Mouse (Mus musculus): Measurements from ENCODE around the gene Srgap1. TPM values are rescaled to one million over a fixed set of nuclear protein-coding genes. Genes with fewer than 3 reads are reported as not detected.

The Srgap1 gene
- polyA plus RNA-seq, 1 experiment = not detected

DNA sequence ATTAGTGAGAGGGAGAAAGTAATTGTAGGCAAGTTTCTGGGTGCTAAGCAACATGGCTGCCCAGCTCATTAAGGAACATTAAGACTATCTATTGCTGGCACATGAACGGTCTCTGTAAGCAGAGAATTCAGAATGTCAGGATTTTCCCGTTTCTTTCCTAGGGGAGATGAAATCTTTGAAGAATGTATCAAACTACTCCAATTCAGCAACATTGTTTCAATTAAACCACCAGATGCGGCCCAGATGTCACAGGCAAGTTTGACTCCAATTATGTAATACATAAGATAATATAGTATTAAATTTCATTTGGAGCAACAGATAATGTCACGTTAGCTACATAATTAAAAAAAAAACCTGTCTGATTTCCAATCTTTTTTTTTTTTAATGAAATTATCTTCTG is 72.5 kb downstream of the Srgap1 start:
- H3K9me3 ChIP-seq = no peaks in the 10 kb centered on the region
- peaks cover 4% of the 10 kb centered on the region for H3K27me3 ChIP-seq (replicated peaks)
- no peaks in the 10 kb centered on the region for H3K36me3 ChIP-seq (replicated peaks; ENCODE audit: low read length)
- H3K4me1 ChIP-seq = no peaks in the 10 kb centered on the region
- TF ChIP-seq FLI1 (IDR thresholded peaks at IDR 0.05; ENCODE audit: low read length) (no peak), GATA1 (IDR thresholded peaks at IDR 0.05; ENCODE audit: borderline replicate concordance, low read length) (no peak)
- H3K4me3 ChIP-seq (replicated peaks) = no peak overlapping the region

DNA sequence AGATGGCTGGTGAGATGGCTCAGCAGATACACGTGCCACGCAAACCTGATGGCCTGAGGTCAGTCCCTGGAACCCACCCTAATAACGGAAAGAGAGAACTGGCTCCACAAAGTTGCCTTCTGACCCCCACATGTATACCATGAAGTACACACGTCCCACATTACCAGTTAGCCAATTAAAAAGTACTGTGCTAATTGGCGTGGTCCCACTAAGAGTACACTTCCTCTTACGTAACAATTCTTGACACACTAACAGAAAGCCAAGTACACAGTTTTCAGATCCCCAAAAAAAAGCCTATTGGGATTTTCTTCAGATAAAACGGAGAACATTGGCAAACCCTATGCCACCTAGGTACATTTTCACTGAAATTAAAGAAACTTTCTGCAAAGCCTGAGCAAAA is 73.8 kb downstream of the Srgap1 start:
- Histone ChIP-seq H3K4me1 (no peaks in the 10 kb centered on the region), H3K36me3 (replicated peaks; ENCODE audit: low read length) (no peaks in the 10 kb centered on the region), H3K27me3 (replicated peaks) (peaks cover 4% of the 10 kb centered on the region), H3K4me3 (replicated peaks) (no peak overlapping the region), H3K9me3 (no peaks in the 10 kb centered on the region)
- TF ChIP-seq FLI1 (IDR thresholded peaks at IDR 0.05; ENCODE audit: low read length) (no peak), GATA1 (IDR thresholded peaks at IDR 0.05; ENCODE audit: borderline replicate concordance, low read length) (no peak)

GRCm38 (mm10) chr10:121972249-121972892 is 74.7 kb downstream of the Srgap1 start:
- no peaks in the 10 kb centered on the region for H3K9me3 ChIP-seq
- H3K4me3 ChIP-seq (replicated peaks) = no peak overlapping the region
- no peak for TF ChIP-seq GATA1 (IDR thresholded peaks at IDR 0.05; ENCODE audit: borderline replicate concordance, low read length)
- no peak for TF ChIP-seq FLI1 (IDR thresholded peaks at IDR 0.05; ENCODE audit: low read length)

GRCm38 (mm10) chr10:121971658-121972057 is 75.5 kb downstream of the Srgap1 start:
- Histone ChIP-seq H3K4me3 (replicated peaks) (no peak overlapping the region), H3K9me3 (no peaks in the 10 kb centered on the region), H3K27me3 (replicated peaks) (peaks cover 4% of the 10 kb centered on the region), H3K36me3 (replicated peaks; ENCODE audit: low read length) (no peaks in the 10 kb centered on the region), H3K4me1 (no peaks in the 10 kb centered on the region)
- no peak for TF ChIP-seq FLI1 (IDR thresholded peaks at IDR 0.05; ENCODE audit: low read length)
- no peak for TF ChIP-seq GATA1 (IDR thresholded peaks at IDR 0.05; ENCODE audit: borderline replicate concordance, low read length)

More at GRCm38 (mm10) chr10:121972249-121972892, 74.7 kb downstream of the Srgap1 start:
- Histone ChIP-seq H3K27me3 (replicated peaks) (peaks cover 4% of the 10 kb centered on the region), H3K36me3 (replicated peaks; ENCODE audit: low read length) (no peaks in the 10 kb centered on the region), H3K4me1 (no peaks in the 10 kb centered on the region)

- TF ChIP-seq GATA1 (IDR thresholded peaks at IDR 0.05; ENCODE audit: borderline replicate concordance, low read length) (no peak), FLI1 (IDR thresholded peaks at IDR 0.05; ENCODE audit: low read length) (no peak)
- H3K9me3 ChIP-seq = no peaks in the 10 kb centered on the region
These were observed 76.2 kb downstream of the Srgap1 start for GRCm38 (mm10) chr10:121970912-121971311.

DNA sequence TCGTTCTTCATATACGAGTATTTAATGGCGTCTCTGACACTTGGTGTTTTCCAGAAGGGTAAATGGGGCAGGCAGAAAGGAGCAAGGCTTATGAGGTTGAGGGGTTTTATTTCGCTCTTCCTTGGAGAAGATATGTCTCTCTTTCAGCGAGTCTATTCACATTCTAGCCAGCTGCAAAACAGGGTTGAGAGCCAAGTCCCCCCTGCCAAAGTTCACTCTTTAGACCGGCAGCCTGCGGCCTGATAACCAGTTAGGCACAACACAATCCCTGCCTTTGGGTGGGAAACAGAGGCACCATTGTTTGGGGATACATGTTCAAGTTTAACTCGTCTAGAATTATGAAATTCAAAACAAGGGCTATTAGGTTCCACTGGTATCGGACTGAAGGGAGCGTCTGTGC is 83.0 kb downstream of the Srgap1 start:
- no peak for TF ChIP-seq FLI1 (IDR thresholded peaks at IDR 0.05; ENCODE audit: low read length)
- TF ChIP-seq GATA1 (IDR thresholded peaks at IDR 0.05; ENCODE audit: borderline replicate concordance, low read length) = no peak
- Histone ChIP-seq H3K4me3 (replicated peaks) (no peak overlapping the region), H3K9me3 (no peaks in the 10 kb centered on the region; the same call in 1 of the 2 replicates), H3K4me1 (no peaks in the 10 kb centered on the region), H3K27me3 (replicated peaks) (peaks cover 6% of the 10 kb centered on the region), H3K36me3 (replicated peaks; ENCODE audit: low read length) (no peaks in the 10 kb centered on the region)

More at GRCm38 (mm10) chr10:121970912-121971311, 76.2 kb downstream of the Srgap1 start:
- Histone ChIP-seq H3K27me3 (replicated peaks) (peaks cover 4% of the 10 kb centered on the region), H3K4me3 (replicated peaks) (no peak overlapping the region), H3K4me1 (no peaks in the 10 kb centered on the region), H3K36me3 (replicated peaks; ENCODE audit: low read length) (no peaks in the 10 kb centered on the region)

- Histone ChIP-seq H3K9me3 (no peaks in the 10 kb centered on the region; the same call in 1 of the 2 replicates), H3K4me1 (no peaks in the 10 kb centered on the region), H3K27me3 (replicated peaks) (peaks cover 6% of the 10 kb centered on the region), H3K4me3 (replicated peaks) (no peak overlapping the region), H3K36me3 (replicated peaks; ENCODE audit: low read length) (no peaks in the 10 kb centered on the region)
- TF ChIP-seq GATA1 (IDR thresholded peaks at IDR 0.05; ENCODE audit: borderline replicate concordance, low read length) (no peak), FLI1 (IDR thresholded peaks at IDR 0.05; ENCODE audit: low read length) (no peak)
These were observed 85.1 kb downstream of the Srgap1 start for GRCm38 (mm10) chr10:121962053-121962452.

DNA sequence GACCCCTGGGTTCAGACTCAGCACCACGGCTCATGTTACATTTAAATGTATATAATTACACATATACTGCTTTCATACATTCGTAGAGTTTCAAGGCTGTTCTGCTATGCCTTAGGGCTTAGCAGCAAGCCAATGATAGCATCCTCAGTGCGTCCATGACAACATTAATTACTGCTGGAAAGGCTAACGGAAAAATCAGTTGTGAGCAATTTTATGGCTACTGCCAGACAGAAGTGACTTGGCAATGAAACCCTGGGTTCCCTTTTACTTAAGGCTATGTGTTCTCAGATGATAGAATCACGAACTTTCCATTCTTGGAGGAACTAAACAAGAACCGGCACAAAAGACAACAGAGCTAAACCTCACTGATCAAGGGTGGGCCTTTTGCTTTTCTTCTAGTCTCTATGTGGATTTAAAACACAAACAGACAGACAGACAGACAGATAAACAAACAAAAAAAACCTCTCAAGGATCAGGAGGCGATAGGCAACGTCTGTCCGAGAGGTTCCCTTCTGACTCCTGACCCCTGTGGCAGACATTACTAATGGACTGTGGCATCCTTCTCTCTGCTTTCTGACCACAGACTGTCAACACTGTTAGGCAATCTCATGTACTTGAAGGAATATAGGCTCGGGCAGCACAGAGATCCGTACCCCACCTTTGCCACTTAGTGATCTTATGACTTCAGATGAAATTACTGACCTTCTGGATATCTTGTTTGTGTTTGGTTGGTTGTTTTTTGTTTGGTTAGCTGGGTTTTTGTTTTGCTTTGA is 85.8 kb downstream of the Srgap1 start:
- H3K36me3 ChIP-seq (replicated peaks; ENCODE audit: low read length) = no peaks in the 10 kb centered on the region
- no peak overlapping the region for H3K4me3 ChIP-seq (replicated peaks)
- no peaks in the 10 kb centered on the region for H3K4me1 ChIP-seq
- no peaks in the 10 kb centered on the region; the same call in 1 of the 2 replicates for H3K9me3 ChIP-seq
- peaks cover 6% of the 10 kb centered on the region for H3K27me3 ChIP-seq (replicated peaks)
- no peak for TF ChIP-seq FLI1 (IDR thresholded peaks at IDR 0.05; ENCODE audit: low read length)
- TF ChIP-seq GATA1 (IDR thresholded peaks at IDR 0.05; ENCODE audit: borderline replicate concordance, low read length) = no peak

GRCm38 (mm10) chr10:121958741-121959140 is 88.4 kb downstream of the Srgap1 start:
- Histone ChIP-seq H3K27me3 (replicated peaks) (peaks cover 5% of the 10 kb centered on the region), H3K4me1 (no peaks in the 10 kb centered on the region), H3K4me3 (replicated peaks) (no peak overlapping the region), H3K36me3 (replicated peaks; ENCODE audit: low read length) (no peaks in the 10 kb centered on the region), H3K9me3 (peaks cover 2% of the 10 kb centered on the region; the same call in 1 of the 2 replicates)
- no peak for TF ChIP-seq GATA1 (IDR thresholded peaks at IDR 0.05; ENCODE audit: borderline replicate concordance, low read length)
- TF ChIP-seq FLI1 (IDR thresholded peaks at IDR 0.05; ENCODE audit: low read length) = no peak

DNA sequence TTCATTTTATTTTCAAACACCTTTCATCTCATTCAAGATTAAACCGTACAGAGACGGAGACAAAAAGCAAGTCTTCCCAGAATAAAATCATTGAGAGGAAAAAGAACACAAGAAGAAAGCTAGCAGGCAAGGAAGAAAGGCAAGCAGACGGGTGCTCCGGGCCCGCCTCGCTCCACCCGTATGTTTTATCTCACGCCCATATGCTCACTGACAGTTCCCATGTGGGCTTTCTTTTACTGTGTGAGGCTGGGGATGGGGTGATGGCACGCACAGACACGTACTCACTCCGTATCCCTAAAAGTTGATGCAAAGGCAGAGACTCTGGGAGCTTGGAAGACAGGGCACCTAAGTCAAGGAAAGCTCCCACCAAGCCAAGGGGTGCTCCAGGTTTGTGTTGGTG is 90.6 kb downstream of the Srgap1 start:
- H3K9me3 ChIP-seq = peaks cover 20% of the 10 kb centered on the region; the same call in 1 of the 2 replicates
- no peaks in the 10 kb centered on the region for H3K27me3 ChIP-seq (replicated peaks)
- no peak overlapping the region for H3K4me3 ChIP-seq (replicated peaks)
- TF ChIP-seq FLI1 (IDR thresholded peaks at IDR 0.05; ENCODE audit: low read length) (no peak), GATA1 (IDR thresholded peaks at IDR 0.05; ENCODE audit: borderline replicate concordance, low read length) (no peak)
- H3K4me1 ChIP-seq = no peaks in the 10 kb centered on the region
- no peaks in the 10 kb centered on the region for H3K36me3 ChIP-seq (replicated peaks; ENCODE audit: low read length)
